In genomic region chr3:33061428-33061827, GRCm38 (mm10) we compare ENCODE assay signal across 19 mouse cellular contexts.
A peak's percentile ranks its signal among the peaks of the same experiment; 100 is the strongest.
DNase-seq lines count a peak whose midpoint lies in the region; ATAC-seq and TF ChIP-seq lines count a peak whose summit lies in the region.
"Had no signal": no experiment of that assay in that cellular context is flagged by ENCODE, and none has a peak within 500 bp of the region (broad histone marks: within the 10 kb centered on the region; RNA-seq: fewer than 3 reads in every experiment).

No protein-coding gene starts in this region.

- H3K4me3 ChIP-seq in forebrain, embryonic 14.5 days (ENCODE audit: low read depth, low read length), result no peak overlapping the region
- H3K4me3 ChIP-seq in forebrain, embryonic 12.5 days (replicated peaks), result no peak overlapping the region
- no peak overlapping the region for H3K4me3 ChIP-seq in layer of hippocampus, adult 2 months
- no peak overlapping the region for H3K4me3 ChIP-seq in neural tube, embryonic 15.5 days (replicated peaks)
- H3K4me3 ChIP-seq: embryonic facial prominence, embryonic 15.5 days; erythroblast, embryonic 14.5 days; forebrain, embryonic 10.5 days; heart, embryonic 13.5 days; hindbrain, embryonic 12.5 days had no signal

- WGBS in forebrain, embryonic 14.5 days, result 17% methylated on average over 2 of the region's 2 CpGs
- WGBS in forebrain, embryonic 12.5 days, result 26% methylated on average over 2 of the region's 2 CpGs
- 13% methylated on average over 2 of the region's 2 CpGs for WGBS in neural tube, embryonic 15.5 days

- H3K27me3 ChIP-seq in forebrain, embryonic 14.5 days (replicated peaks; ENCODE audit: control insufficient read depth, insufficient read depth, low read length), result no peaks in the 10 kb centered on the region
- H3K27me3 ChIP-seq in forebrain, embryonic 12.5 days, result no peaks in the 10 kb centered on the region; the same call in 1 of the 2 replicates
- no peaks in the 10 kb centered on the region for H3K27me3 ChIP-seq in neural tube, embryonic 15.5 days (replicated peaks)
- H3K27me3 ChIP-seq: embryonic facial prominence, embryonic 15.5 days; heart, embryonic 13.5 days; hindbrain, embryonic 12.5 days had no signal

- no peaks in the 10 kb centered on the region for H3K9me3 ChIP-seq in forebrain, embryonic 14.5 days (replicated peaks; ENCODE audit: control insufficient read depth, low read length)
- no peaks in the 10 kb centered on the region for H3K9me3 ChIP-seq in forebrain, embryonic 12.5 days
- H3K9me3 ChIP-seq in neural tube, embryonic 15.5 days (replicated peaks), result no peaks in the 10 kb centered on the region
- H3K9me3 ChIP-seq: embryonic facial prominence, embryonic 15.5 days; forebrain, embryonic 10.5 days; heart, embryonic 13.5 days; hindbrain, embryonic 12.5 days had no signal

- peaks cover 17% of the 10 kb centered on the region for H3K4me1 ChIP-seq in forebrain, embryonic 14.5 days (ENCODE audit: control insufficient read depth, insufficient read depth, low read length)
- H3K4me1 ChIP-seq in forebrain, embryonic 12.5 days, result peaks cover 33% of the 10 kb centered on the region
- peaks cover 30% of the 10 kb centered on the region for H3K4me1 ChIP-seq in neural tube, embryonic 15.5 days
- H3K4me1 ChIP-seq: embryonic facial prominence, embryonic 15.5 days; heart, embryonic 13.5 days had no signal

- no peak overlapping the region for H3K4me2 ChIP-seq in forebrain, embryonic 14.5 days (ENCODE audit: low read length)
- H3K4me2 ChIP-seq in forebrain, embryonic 12.5 days, result no peak overlapping the region
- peak overlapping the region; percentile 17; the same call in 1 of the 2 replicates for H3K4me2 ChIP-seq in neural tube, embryonic 15.5 days
- H3K4me2 ChIP-seq: embryonic facial prominence, embryonic 15.5 days; heart, embryonic 13.5 days; hindbrain, embryonic 12.5 days had no signal

- no peak overlapping the region for H3K27ac ChIP-seq in forebrain, embryonic 14.5 days (ENCODE audit: low read depth, low read length)
- no peak overlapping the region for H3K27ac ChIP-seq in forebrain, embryonic 12.5 days
- peak overlapping the region; percentile 44 for H3K27ac ChIP-seq in layer of hippocampus, adult 2 months
- H3K27ac ChIP-seq in neural tube, embryonic 15.5 days (replicated peaks), result peak overlapping the region; percentile 67; the same call in 1 of the 2 replicates
- H3K27ac ChIP-seq: embryonic facial prominence, embryonic 15.5 days; heart, embryonic 13.5 days; hindbrain, embryonic 12.5 days had no signal

- no peak for TF ChIP-seq CTCF in layer of hippocampus, adult 2 months (conservative IDR thresholded peaks at IDR 0.05)

- no peak overlapping the region for H3K9ac ChIP-seq in forebrain, embryonic 14.5 days (ENCODE audit: low read length)
- no peak overlapping the region for H3K9ac ChIP-seq in forebrain, embryonic 12.5 days
- no peak overlapping the region for H3K9ac ChIP-seq in neural tube, embryonic 15.5 days (replicated peaks)
- H3K9ac ChIP-seq: embryonic facial prominence, embryonic 15.5 days; heart, embryonic 13.5 days; hindbrain, embryonic 12.5 days had no signal

- peak; percentile 29 for DNase-seq in forebrain, embryonic 14.5 days (ENCODE audit: low spot score)
- no peak for DNase-seq in layer of hippocampus, adult 2 months (ENCODE audit: low spot score in 2 of 2)
- DNase-seq in layer of hippocampus, postnatal 36 days, result no peak
- peak; percentile 33 for DNase-seq in mesoderm, embryonic 11.5 days (ENCODE audit: low read depth, low spot score)
- no peak for DNase-seq in lung, postnatal 10 days
- DNase-seq: adrenal gland, postnatal 10 days; cerebellum, adult 11-12 months; cerebellum, adult 9-11 months; cerebellum, postnatal 36 days; gastrocnemius, postnatal 10 days; heart, postnatal 36 days had no signal

- H3K36me3 ChIP-seq in forebrain, embryonic 14.5 days (ENCODE audit: control insufficient read depth, insufficient read depth, low read length), result no peaks in the 10 kb centered on the region
- H3K36me3 ChIP-seq in forebrain, embryonic 12.5 days (replicated peaks), result no peaks in the 10 kb centered on the region
- no peaks in the 10 kb centered on the region for H3K36me3 ChIP-seq in neural tube, embryonic 15.5 days
- H3K36me3 ChIP-seq: embryonic facial prominence, embryonic 15.5 days; forebrain, embryonic 10.5 days; heart, embryonic 13.5 days; hindbrain, embryonic 12.5 days had no signal

- no peak for ATAC-seq in forebrain, embryonic 14.5 days
- ATAC-seq in forebrain, embryonic 12.5 days (ENCODE audit: low FRiP score), result no peak
- ATAC-seq in neural tube, embryonic 15.5 days (ENCODE audit: low FRiP score), result peak; percentile 14; the same call in 1 of the 2 replicates
- ATAC-seq: forebrain, embryonic 16.5 days had no signal

Comparison
In these comparisons a context has a peak if more than half of its experiments do, and no peak if none do; other contexts are left out.
1. DNase-seq: peak in forebrain, embryonic 14.5 days (single experiment) and mesoderm, embryonic 11.5 days (single experiment); none in layer of hippocampus, adult 2 months (0 of 2), layer of hippocampus, postnatal 36 days (0 of 2) and lung, postnatal 10 days (single experiment).
2. H3K27ac ChIP-seq: peak in layer of hippocampus, adult 2 months (single experiment) and neural tube, embryonic 15.5 days (single experiment); none in forebrain, embryonic 14.5 days (single experiment) and forebrain, embryonic 12.5 days (single experiment).